Mouse (Mus musculus) ovary, adult 2 months (tissue): Measurements from ENCODE around the gene Ssxb5. TPM values are rescaled to one million over a fixed set of nuclear protein-coding genes. Genes with fewer than 3 reads are reported as not detected.

Experiments
- polyA plus RNA-seq: library from polyadenylated mRNA; depleted of rRNA; stranded (reverse); fragments of >200 nt; gene quantifications from 2 replicates; pipeline ENCODE4 v1.2.3, GENCODE M21; 2012; rRNA removed

Gene Ssxb5
- polyA plus RNA-seq, result not detected in 2 replicates

GRCm38 (mm10) chrX:8803391-8803790 lies at the start of gene Ssxb5:
Ssxb5 (plus strand) TSS chrX:8803691.

GRCm38 (mm10) chrX:8843694-8844093 lies 40.2 kb downstream of the Ssxb5 start, which contains the start of gene Gm6592:
Gm6592 (plus strand) TSS chrX:8843994.

Other genes starting within 250 kb of the Ssxb5 start
- gene Ssxb3, start 211.9 kb upstream of the Ssxb5 start, polyA plus RNA-seq, result not detected in 2 replicates
- gene Ssxb8, start 112.8 kb upstream of the Ssxb5 start, polyA plus RNA-seq, result not detected in 2 replicates
- not detected in 2 replicates for gene Ssx9, start 55.3 kb upstream of the Ssxb5 start, polyA plus RNA-seq
- not detected in 2 replicates for gene Gm6592, start 40.3 kb downstream of the Ssxb5 start, polyA plus RNA-seq
- gene Gm5751, start 70.6 kb downstream of the Ssxb5 start, polyA plus RNA-seq, result not detected in 2 replicates
- 11.2 and 18.8 TPM in 2 replicates for gene B630019K06Rik, start 88.7 kb downstream of the Ssxb5 start, polyA plus RNA-seq
- gene Fthl17b, start 159.3 kb downstream of the Ssxb5 start, polyA plus RNA-seq, result not detected in 2 replicates
- not detected in 2 replicates for gene Fthl17c, start 172.9 kb downstream of the Ssxb5 start, polyA plus RNA-seq
- gene Fthl17d, start 183.1 kb downstream of the Ssxb5 start, polyA plus RNA-seq, result not detected in 2 replicates
- not detected in 2 replicates for gene Fthl17e, start 229.8 kb downstream of the Ssxb5 start, polyA plus RNA-seq